Mouse (Mus musculus): ENCODE measurements around the gene Fam98b. TPM values are rescaled to one million over a fixed set of nuclear protein-coding genes. Genes with fewer than 3 reads are reported as not detected.

Gene Fam98b
- polyA plus RNA-seq, 1 experiment from 2014 or later: 11.1 TPM

DNA sequence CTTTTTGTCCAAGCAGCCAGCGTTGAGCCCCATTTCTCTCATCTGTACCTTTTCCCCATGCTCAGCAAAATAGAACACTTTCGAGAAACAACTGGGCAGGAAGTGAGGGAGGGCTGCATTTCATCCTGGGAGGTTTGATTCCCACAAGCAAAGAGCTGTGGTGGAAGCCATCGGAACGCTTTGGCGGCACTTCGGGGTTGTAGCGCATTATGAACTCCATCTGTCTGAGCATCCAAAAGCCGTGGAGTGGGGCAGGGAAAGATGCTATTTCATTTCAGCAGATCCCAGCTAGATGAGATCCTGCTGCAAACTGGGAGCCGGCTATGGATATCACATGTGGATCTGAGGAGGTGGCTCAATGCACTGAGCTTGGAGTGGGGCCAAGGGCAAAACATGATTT lies 26.9 kb upstream of the Fam98b start:
- WGBS: 87% methylated on average over 9 of the region's 9 CpGs
- no peaks in the 10 kb centered on the region for H3K9me3 ChIP-seq (ENCODE audit: control insufficient read depth, low read length)

DNA sequence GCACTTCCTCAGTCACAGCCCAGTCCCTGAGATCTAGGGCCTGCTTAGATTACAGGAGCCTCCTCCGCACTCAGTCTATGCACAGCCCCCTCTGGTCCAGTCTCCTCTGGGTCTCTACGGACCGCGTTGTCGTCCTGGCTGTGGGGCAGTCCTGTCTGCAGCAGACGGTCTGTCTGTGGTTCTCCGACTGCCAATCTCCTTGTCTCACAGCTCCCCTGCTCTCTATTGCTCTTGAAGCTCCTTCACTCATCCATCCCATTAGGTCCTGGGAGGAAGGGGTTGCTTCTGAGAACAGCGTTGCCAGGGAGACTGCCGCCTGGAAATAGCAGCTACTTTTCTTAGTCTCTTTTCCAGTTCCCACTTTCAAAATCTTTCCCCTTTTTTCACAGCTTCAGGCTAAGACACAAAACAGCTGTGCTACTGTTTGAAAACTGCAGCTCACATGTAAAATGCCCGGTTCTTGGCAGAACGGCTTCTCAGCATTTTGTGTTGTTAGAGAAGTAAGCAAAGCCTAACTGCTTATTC lies 20.9 kb upstream of the Fam98b start:
- peak; percentile 89 for ATAC-seq
- no peaks in the 10 kb centered on the region for H3K9me3 ChIP-seq (ENCODE audit: control insufficient read depth, low read length)
- H3K4me2 ChIP-seq (ENCODE audit: low read length): no peak overlapping the region
- WGBS: 23% methylated on average over 11 of the region's 11 CpGs
- H3K36me3 ChIP-seq (ENCODE audit: control insufficient read depth, insufficient read depth, low read length): no peaks in the 10 kb centered on the region
- no peak overlapping the region for H3K4me3 ChIP-seq (ENCODE audit: low read length)
- H3K27ac ChIP-seq (ENCODE audit: low read depth, low read length): no peak overlapping the region
- peak overlapping the region; percentile 24; the same call in 1 of the 2 replicates for H3K9ac ChIP-seq (ENCODE audit: low read depth, low read length)
- 0 out of 2 replicates have a peak, but pooled peaks cover 2% of the 10 kb centered on the region for H3K27me3 ChIP-seq (replicated peaks; ENCODE audit: control insufficient read depth, insufficient read depth, low read length)
- H3K4me1 ChIP-seq (ENCODE audit: control insufficient read depth, insufficient read depth, low read depth, low read length): peaks cover 7% of the 10 kb centered on the region; the same call in 1 of the 2 replicates

More for the DNA sequence above, 26.9 kb upstream of the Fam98b start:
- Histone ChIP-seq H3K36me3 (ENCODE audit: control insufficient read depth, insufficient read depth, low read length) (no peaks in the 10 kb centered on the region), H3K4me1 (ENCODE audit: control insufficient read depth, insufficient read depth, low read depth, low read length) (no peaks in the 10 kb centered on the region), H3K4me3 (ENCODE audit: low read length) (no peak overlapping the region), H3K27me3 (replicated peaks; ENCODE audit: control insufficient read depth, insufficient read depth, low read length) (no peaks in the 10 kb centered on the region), H3K9ac (ENCODE audit: low read depth, low read length) (no peak overlapping the region), H3K4me2 (ENCODE audit: low read length) (no peak overlapping the region), H3K27ac (ENCODE audit: low read depth, low read length) (no peak overlapping the region)
- no peak for ATAC-seq

DNA sequence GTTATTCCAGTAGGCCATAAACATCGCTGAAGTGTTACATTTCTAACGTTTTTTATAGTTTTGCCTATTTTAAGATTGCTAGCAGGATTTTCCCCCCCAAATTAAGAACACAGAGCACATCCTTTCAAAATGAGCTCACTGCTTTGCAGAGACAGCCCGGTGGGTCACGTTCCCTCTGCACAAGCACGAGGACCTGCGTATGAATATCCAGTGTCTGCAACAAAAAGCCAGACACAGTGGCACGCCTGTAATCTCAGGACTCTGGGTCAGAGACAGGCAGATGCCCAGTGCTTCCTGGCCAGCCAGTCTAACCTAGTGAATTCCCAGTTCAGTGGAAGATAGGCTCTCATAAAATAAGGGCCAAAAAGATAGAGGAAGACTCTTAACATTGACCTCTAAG lies 19.3 kb upstream of the Fam98b start:
- WGBS: 78% methylated on average over 7 of the region's 7 CpGs
- no peaks in the 10 kb centered on the region for H3K9me3 ChIP-seq (ENCODE audit: control insufficient read depth, low read length)
- ATAC-seq: no peak
- 0 out of 2 replicates have a peak, but pooled peaks cover 2% of the 10 kb centered on the region for H3K27me3 ChIP-seq (replicated peaks; ENCODE audit: control insufficient read depth, insufficient read depth, low read length)
- H3K36me3 ChIP-seq (ENCODE audit: control insufficient read depth, insufficient read depth, low read length): no peaks in the 10 kb centered on the region
- no peak overlapping the region for H3K4me2 ChIP-seq (ENCODE audit: low read length)
- peaks cover 7% of the 10 kb centered on the region; the same call in 1 of the 2 replicates for H3K4me1 ChIP-seq (ENCODE audit: control insufficient read depth, insufficient read depth, low read depth, low read length)
- H3K4me3 ChIP-seq (ENCODE audit: low read length): no peak overlapping the region
- H3K9ac ChIP-seq (ENCODE audit: low read depth, low read length): no peak overlapping the region
- H3K27ac ChIP-seq (ENCODE audit: low read depth, low read length): no peak overlapping the region

DNA sequence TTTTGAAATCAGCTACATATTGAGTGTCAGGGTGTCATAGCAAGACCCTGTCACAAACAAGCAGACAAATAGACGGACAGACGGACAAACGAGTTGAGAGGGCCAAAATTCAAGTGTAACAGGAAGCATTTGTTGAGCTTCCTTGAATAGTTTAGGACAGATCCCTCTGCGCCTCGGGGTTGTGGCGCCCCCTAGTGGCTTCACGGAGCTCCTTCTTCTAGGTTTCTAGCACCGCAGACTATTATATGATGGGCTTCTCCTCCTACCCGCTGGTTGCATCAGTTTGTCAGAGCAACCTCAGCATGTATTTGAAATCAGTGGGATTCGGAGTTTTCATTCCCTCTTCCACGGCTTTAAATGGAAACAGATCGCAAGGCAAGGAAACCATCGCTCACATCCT lies 18.3 kb upstream of the Fam98b start:
- Histone ChIP-seq H3K4me3 (ENCODE audit: low read length) (no peak overlapping the region), H3K4me1 (ENCODE audit: control insufficient read depth, insufficient read depth, low read depth, low read length) (peaks cover 7% of the 10 kb centered on the region; the same call in 1 of the 2 replicates), H3K27ac (ENCODE audit: low read depth, low read length) (no peak overlapping the region), H3K9me3 (ENCODE audit: control insufficient read depth, low read length) (no peaks in the 10 kb centered on the region), H3K27me3 (replicated peaks; ENCODE audit: control insufficient read depth, insufficient read depth, low read length) (0 out of 2 replicates have a peak, but pooled peaks cover 2% of the 10 kb centered on the region), H3K4me2 (ENCODE audit: low read length) (peak overlapping the region; percentile 37), H3K36me3 (ENCODE audit: control insufficient read depth, insufficient read depth, low read length) (no peaks in the 10 kb centered on the region), H3K9ac (ENCODE audit: low read depth, low read length) (peak overlapping the region; percentile 28; the same call in 1 of the 2 replicates)
- 4% methylated on average over 13 of the region's 13 CpGs for WGBS
- peak; percentile 88 for ATAC-seq

DNA sequence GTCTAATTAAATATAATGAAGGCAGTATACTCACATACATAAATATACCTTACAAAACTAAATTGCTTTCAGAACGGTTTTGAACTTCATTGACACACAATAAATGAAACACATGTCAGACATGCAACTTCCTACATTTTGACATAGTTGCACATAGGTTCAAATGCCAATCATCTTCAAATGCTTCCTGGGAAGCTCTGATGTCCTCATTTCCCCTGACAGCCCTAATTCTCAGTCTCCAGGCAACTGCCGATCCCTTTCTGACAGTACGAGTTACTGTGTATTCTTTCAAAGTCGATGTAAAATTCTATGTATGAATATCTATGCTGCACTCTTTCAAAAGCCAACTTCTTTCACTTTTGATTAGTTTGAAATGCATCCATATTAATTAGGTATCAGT lies 7.6 kb upstream of the Fam98b start:
- no peak overlapping the region for H3K4me3 ChIP-seq (ENCODE audit: low read length)
- WGBS: 73% methylated on average over 4 of the region's 4 CpGs
- no peak overlapping the region for H3K27ac ChIP-seq (ENCODE audit: low read depth, low read length)
- H3K9ac ChIP-seq (ENCODE audit: low read depth, low read length): no peak overlapping the region
- no peaks in the 10 kb centered on the region for H3K36me3 ChIP-seq (ENCODE audit: control insufficient read depth, insufficient read depth, low read length)
- no peaks in the 10 kb centered on the region; the same call in 1 of the 2 replicates for H3K9me3 ChIP-seq (ENCODE audit: control insufficient read depth, low read length)
- no peaks in the 10 kb centered on the region for H3K27me3 ChIP-seq (replicated peaks; ENCODE audit: control insufficient read depth, insufficient read depth, low read length)
- no peak for ATAC-seq
- H3K4me1 ChIP-seq (ENCODE audit: control insufficient read depth, insufficient read depth, low read depth, low read length): no peaks in the 10 kb centered on the region
- H3K4me2 ChIP-seq (ENCODE audit: low read length): no peak overlapping the region

DNA sequence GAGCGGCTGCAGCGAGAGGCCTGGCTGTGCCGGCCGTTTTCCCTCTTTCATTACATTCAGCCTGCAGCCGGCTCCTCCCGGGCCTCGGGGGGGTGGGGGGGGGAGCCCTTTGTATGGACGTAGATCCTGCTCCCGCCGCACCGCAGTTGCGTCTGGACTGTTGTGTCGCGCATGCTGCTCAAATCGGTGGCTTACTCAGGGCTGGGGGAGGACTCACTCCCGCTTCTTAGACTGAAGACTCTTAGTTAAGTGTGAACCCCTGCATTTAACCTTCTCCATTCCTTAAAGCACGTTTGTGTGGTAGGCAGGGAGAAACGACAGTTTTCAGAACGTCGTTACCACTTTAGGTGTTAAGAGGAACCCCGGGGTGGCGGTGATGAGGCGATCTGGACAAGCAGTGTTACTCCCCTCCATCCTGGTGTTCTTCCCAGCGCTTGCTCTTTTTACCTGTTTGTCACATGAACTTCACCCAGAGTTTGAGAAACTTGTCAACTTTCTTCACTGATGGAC lies 517 bp downstream of the Fam98b start:
- Histone ChIP-seq H3K4me3 (ENCODE audit: low read length) (peak overlapping the region; percentile 78), H3K4me1 (ENCODE audit: control insufficient read depth, insufficient read depth, low read depth, low read length) (peaks cover 13% of the 10 kb centered on the region), H3K9ac (ENCODE audit: low read depth, low read length) (peak overlapping the region; percentile 95), H3K27me3 (replicated peaks; ENCODE audit: control insufficient read depth, insufficient read depth, low read length) (no peaks in the 10 kb centered on the region), H3K4me2 (ENCODE audit: low read length) (peak overlapping the region; percentile 88), H3K27ac (ENCODE audit: low read depth, low read length) (peak overlapping the region; percentile 91), H3K9me3 (ENCODE audit: control insufficient read depth, low read length) (no peaks in the 10 kb centered on the region), H3K36me3 (ENCODE audit: control insufficient read depth, insufficient read depth, low read length) (no peaks in the 10 kb centered on the region)
- ATAC-seq: peak; percentile 78
- 0% methylated on average over 24 of the region's 24 CpGs for WGBS

DNA sequence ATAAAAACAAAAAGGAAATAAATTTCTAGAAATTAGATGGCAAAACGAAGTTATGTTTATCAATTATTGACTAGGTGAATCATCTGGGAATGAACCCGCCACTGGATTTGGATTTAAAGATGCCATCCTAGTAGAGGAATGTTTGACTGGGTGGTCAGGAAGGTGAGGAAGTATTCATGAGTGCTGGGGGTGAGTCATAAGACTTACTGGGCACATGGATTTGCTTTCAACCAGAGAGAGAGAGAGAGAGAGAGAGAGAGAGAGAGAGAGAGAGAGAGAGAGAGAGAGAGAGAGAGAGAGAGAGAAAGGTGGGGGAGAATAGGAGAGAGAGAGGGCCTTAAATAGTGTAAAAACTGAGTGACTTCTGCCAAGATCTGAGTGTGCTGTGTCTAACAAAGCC lies 5.9 kb downstream of the Fam98b start:
- peaks cover 11% of the 10 kb centered on the region for H3K4me1 ChIP-seq (ENCODE audit: control insufficient read depth, insufficient read depth, low read depth, low read length)
- H3K9me3 ChIP-seq (ENCODE audit: control insufficient read depth, low read length): no peaks in the 10 kb centered on the region
- 90% methylated on average over 2 of the region's 2 CpGs for WGBS
- H3K9ac ChIP-seq (ENCODE audit: low read depth, low read length): no peak overlapping the region
- H3K36me3 ChIP-seq (ENCODE audit: control insufficient read depth, insufficient read depth, low read length): peaks cover 4% of the 10 kb centered on the region; the same call in 1 of the 2 replicates
- H3K4me3 ChIP-seq (ENCODE audit: low read length): no peak overlapping the region
- H3K27ac ChIP-seq (ENCODE audit: low read depth, low read length): no peak overlapping the region
- H3K27me3 ChIP-seq (replicated peaks; ENCODE audit: control insufficient read depth, insufficient read depth, low read length): no peaks in the 10 kb centered on the region
- H3K4me2 ChIP-seq (ENCODE audit: low read length): no peak overlapping the region
- no peak for ATAC-seq

DNA sequence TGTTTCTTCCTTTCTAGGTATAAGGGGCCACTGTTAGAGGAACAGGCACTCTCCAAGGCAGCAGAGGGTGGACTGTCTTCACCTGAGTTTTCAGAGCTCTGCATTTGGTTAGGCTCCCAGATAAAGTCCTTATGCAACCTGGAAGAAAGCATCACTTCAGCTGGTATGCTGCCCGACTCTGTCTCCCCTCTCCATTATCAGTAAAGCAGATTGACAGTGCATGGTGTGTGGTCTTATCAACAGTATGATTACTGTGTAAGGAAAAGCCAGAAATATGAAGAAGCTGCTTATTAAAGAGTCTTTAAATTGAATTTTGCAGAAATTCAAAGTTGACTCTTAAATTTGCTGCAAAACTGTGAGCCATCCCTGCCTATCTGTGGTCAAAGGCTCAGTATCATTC lies 8.1 kb downstream of the Fam98b start:
- Histone ChIP-seq H3K4me1 (ENCODE audit: control insufficient read depth, insufficient read depth, low read depth, low read length) (no peaks in the 10 kb centered on the region), H3K36me3 (ENCODE audit: control insufficient read depth, insufficient read depth, low read length) (peaks cover 8% of the 10 kb centered on the region; the same call in 1 of the 2 replicates), H3K4me3 (ENCODE audit: low read length) (no peak overlapping the region), H3K9me3 (ENCODE audit: control insufficient read depth, low read length) (no peaks in the 10 kb centered on the region), H3K27me3 (replicated peaks; ENCODE audit: control insufficient read depth, insufficient read depth, low read length) (no peaks in the 10 kb centered on the region), H3K4me2 (ENCODE audit: low read length) (no peak overlapping the region), H3K27ac (ENCODE audit: low read depth, low read length) (no peak overlapping the region), H3K9ac (ENCODE audit: low read depth, low read length) (no peak overlapping the region)
- no peak for ATAC-seq
- 94% methylated on average over 1 of the region's 1 CpGs for WGBS

DNA sequence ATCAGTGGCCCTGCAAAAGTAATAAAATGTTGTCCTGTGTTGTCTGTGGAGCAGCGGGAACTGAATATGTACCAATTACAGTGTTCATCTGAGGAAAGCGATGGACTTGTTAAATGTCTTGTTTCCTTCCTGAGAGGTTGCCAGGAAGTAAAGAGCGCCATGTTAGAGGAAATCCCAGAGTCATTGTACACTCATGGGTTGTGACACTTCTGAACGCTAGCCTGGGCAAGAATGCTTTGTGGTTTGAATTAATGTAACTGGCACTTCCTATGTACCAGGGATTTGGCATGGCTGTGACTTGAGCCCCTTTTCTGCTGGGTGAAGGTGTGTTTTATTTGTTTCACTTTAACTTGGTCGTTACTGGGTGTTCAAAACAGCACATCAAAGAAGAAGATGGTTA lies 12.6 kb downstream of the Fam98b start:
- no peak for ATAC-seq
- Histone ChIP-seq H3K4me2 (ENCODE audit: low read length) (no peak overlapping the region), H3K36me3 (ENCODE audit: control insufficient read depth, insufficient read depth, low read length) (peaks cover 17% of the 10 kb centered on the region), H3K27me3 (replicated peaks; ENCODE audit: control insufficient read depth, insufficient read depth, low read length) (no peaks in the 10 kb centered on the region), H3K4me1 (ENCODE audit: control insufficient read depth, insufficient read depth, low read depth, low read length) (no peaks in the 10 kb centered on the region), H3K9me3 (ENCODE audit: control insufficient read depth, low read length) (no peaks in the 10 kb centered on the region), H3K4me3 (ENCODE audit: low read length) (no peak overlapping the region), H3K27ac (ENCODE audit: low read depth, low read length) (no peak overlapping the region), H3K9ac (ENCODE audit: low read depth, low read length) (no peak overlapping the region)
- 88% methylated on average over 5 of the region's 5 CpGs for WGBS

Measured in hindbrain, embryonic 16.5 days (tissue).